Mouse (Mus musculus) embryonic facial prominence, embryonic 12.5 days (tissue): ENCODE results near the gene Daam1. TPM values are rescaled to one million over a fixed set of nuclear protein-coding genes. Genes with fewer than 3 reads are reported as not detected.

Experiments used
- ATAC-seq: fragments of 200-750 bp; cut with Nextera tagmentation; 2 replicates; pipeline ENCODE4 v1.8.0; 2017; ENCODE audit not compliant: insufficient number of reproducible peaks, insufficient read depth, low FRiP score, low TSS enrichment
- H3K27ac ChIP-seq: fragments of 300-500 bp; sonication (generic); 2 replicates; pipeline ENCODE4 v1.5.1; 2016; ENCODE audit warnings: mild to moderate bottlenecking
- H3K27me3 ChIP-seq: fragments of 300-500 bp; sonication (generic); 2 replicates; pipeline ENCODE4 v1.6.1; 2016; ENCODE audit warnings: mild to moderate bottlenecking, moderate library complexity
- H3K36me3 ChIP-seq: fragments of 300-500 bp; sonication (generic); 2 replicates; pipeline ENCODE4 v1.6.1; 2016; ENCODE audit warnings: mild to moderate bottlenecking
- H3K4me1 ChIP-seq: fragments of 300-500 bp; sonication (generic); 2 replicates; pipeline ENCODE4 v1.6.1; 2016
- H3K4me2 ChIP-seq: fragments of 300-500 bp; sonication (generic); replicated peaks from 2 replicates; pipeline ENCODE4 v1.6.1; 2016; ENCODE audit warnings: mild to moderate bottlenecking, moderate library complexity
- H3K4me3 ChIP-seq: fragments of 300-500 bp; sonication (generic); 2 replicates; pipeline ENCODE4 v1.5.1; 2016; ENCODE audit warnings: mild to moderate bottlenecking
- H3K9ac ChIP-seq: fragments of 300-500 bp; sonication (generic); 2 replicates; pipeline ENCODE4 v1.6.1; 2016; ENCODE audit warnings: mild to moderate bottlenecking, moderate library complexity
- H3K9me3 ChIP-seq: fragments of 300-500 bp; sonication (generic); 2 replicates; pipeline ENCODE4 v1.6.1; 2016; ENCODE audit warnings: mild to moderate bottlenecking, moderate library complexity
- WGBS: fragments of 180-500 bp; shearing (Covaris S2); methylation state at CpG from one replicate; pipeline ENCODE4 v1.1.7; 2016; 5-methylcytosine and 5-hydroxymethylcytosine counted together
- polyA plus RNA-seq: library from polyadenylated mRNA; unstranded; fragments of >200 nt; fragmentation: Nextera tagmentation; extraction: Ambion mirVana; gene quantifications from 2 replicates; pipeline ENCODE4 v1.2.1, GENCODE M21; 2016

Daam1 gene
- polyA plus RNA-seq, 1 experiment from 2014 or later: 8.4 TPM

DNA sequence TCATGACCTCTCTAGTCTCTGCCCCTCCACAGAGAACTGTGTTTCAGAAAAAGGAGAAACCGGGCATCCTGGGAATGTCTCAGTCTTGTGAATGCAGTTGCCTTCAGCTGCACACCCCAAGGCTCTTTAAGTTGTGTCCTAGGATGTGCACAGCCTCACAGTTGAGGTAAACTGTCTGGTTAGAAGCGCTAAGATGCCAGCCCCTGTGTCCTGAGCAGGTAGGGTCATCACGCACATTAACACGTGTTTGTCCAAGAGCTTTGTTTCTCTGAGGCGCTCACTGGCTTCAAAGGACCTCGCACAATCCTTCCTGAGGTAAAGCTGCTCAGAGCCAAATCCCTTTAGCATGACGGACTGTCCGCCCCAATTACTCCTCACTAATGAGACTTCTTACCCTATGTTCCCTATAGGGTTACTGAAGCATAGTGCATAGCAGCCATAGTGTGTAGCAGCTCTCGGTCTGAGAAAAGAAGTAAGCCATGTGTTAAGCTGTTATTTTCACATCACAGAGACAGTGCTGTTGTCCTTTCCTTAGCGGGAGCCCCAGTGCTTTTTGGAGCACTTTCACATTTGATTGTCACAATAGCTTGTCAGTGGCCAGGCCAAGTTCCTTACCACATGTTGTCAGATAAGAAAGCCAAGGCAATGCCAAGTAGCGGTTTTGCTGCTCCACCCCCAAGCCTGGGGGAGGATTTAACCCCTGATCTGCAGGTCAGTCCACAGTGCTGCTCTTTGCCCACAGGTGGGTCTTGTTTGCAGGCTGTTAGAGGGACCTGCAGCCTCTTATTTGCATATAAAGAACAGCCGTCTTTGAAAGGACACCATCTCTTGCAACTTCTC lies 147.9 kb downstream of the Daam1 start:
- Histone ChIP-seq H3K27ac (no peak overlapping the region), H3K36me3 (peaks cover 34% of the 10 kb centered on the region), H3K27me3 (no peaks in the 10 kb centered on the region), H3K4me3 (no peak overlapping the region), H3K4me2 (no peak overlapping the region), H3K9me3 (no peaks in the 10 kb centered on the region), H3K9ac (no peak overlapping the region), H3K4me1 (peaks cover 4% of the 10 kb centered on the region; the same call in 1 of the 2 replicates)
- WGBS: 62% methylated on average over 12 of the region's 12 CpGs
- ATAC-seq: peak; percentile 45; the same call in 1 of the 2 replicates

DNA sequence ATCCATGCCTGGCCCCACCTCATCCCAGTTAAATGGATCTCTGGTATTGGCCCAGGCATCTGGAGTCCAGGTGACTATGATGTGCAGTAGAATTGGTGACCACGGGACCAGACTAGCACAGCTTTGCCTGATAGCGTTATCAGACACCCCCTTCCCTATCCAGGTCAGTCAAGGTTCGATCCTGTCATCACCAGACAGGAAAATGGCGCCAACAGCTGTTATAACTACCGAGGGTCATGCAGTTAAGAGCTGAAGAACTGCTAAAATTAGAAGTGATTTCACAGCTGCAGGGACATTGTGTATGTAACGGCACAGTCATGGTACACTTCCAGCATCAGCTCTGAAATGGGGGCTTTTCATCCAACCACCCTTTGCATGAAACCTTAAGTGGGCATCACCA lies 149.3 kb downstream of the Daam1 start:
- Histone ChIP-seq H3K27ac (no peak overlapping the region), H3K4me3 (no peak overlapping the region), H3K4me1 (0 out of 2 replicates have a peak, but pooled peaks cover 4% of the 10 kb centered on the region), H3K36me3 (peaks cover 44% of the 10 kb centered on the region), H3K9ac (no peak overlapping the region), H3K9me3 (no peaks in the 10 kb centered on the region), H3K27me3 (no peaks in the 10 kb centered on the region), H3K4me2 (no peak overlapping the region)
- 66% methylated on average over 6 of the region's 6 CpGs for WGBS
- ATAC-seq: no peak

DNA sequence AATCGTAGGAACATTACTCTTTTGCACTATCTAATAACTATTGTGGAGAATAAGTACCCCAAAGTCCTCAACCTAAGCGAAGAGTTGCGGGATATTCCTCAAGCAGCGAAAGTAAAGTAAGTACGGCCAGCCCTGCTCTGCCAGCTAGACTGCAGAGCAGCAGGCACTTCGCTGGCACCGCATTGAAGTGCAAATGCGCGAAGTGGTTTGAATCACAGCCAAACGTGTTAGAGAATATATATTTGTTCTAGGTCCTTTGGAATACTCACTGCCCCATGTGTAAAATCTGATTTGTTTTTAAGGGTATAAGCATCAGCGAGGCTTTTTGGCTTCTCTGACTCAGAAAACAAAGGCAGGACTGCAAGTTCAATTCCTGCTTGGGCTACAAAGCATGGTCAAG lies 149.9 kb downstream of the Daam1 start:
- no peaks in the 10 kb centered on the region for H3K9me3 ChIP-seq
- no peak overlapping the region for H3K9ac ChIP-seq
- no peak for ATAC-seq
- H3K27me3 ChIP-seq: no peaks in the 10 kb centered on the region
- WGBS: 93% methylated on average over 11 of the region's 11 CpGs
- 0 out of 2 replicates have a peak, but pooled peaks cover 4% of the 10 kb centered on the region for H3K4me1 ChIP-seq
- no peak overlapping the region for H3K27ac ChIP-seq
- H3K4me3 ChIP-seq: no peak overlapping the region
- H3K4me2 ChIP-seq: no peak overlapping the region
- H3K36me3 ChIP-seq: peaks cover 49% of the 10 kb centered on the region

DNA sequence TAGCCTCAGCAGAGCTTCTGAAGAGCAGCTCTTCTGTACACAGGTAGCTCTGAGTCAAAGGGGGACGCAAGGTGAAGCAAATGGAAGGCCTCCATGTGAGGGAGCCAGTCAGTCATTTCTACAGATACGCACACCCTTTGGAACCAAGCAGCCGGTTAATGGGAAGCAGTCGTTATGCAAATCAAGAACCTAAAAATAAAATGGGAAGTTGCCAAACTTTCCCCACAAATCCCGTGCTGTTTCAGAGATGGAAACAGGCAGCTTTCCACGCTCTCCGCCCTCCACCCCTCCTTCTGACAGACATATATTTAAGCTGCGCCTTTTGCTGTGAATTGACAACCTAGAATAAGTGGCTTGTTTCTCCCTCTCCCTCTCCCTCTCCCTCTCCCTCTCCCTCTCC lies 150.4 kb downstream of the Daam1 start:
- Histone ChIP-seq H3K9me3 (no peaks in the 10 kb centered on the region), H3K4me1 (0 out of 2 replicates have a peak, but pooled peaks cover 1% of the 10 kb centered on the region), H3K9ac (no peak overlapping the region), H3K36me3 (peaks cover 53% of the 10 kb centered on the region), H3K27me3 (no peaks in the 10 kb centered on the region), H3K4me3 (no peak overlapping the region), H3K27ac (no peak overlapping the region), H3K4me2 (no peak overlapping the region)
- no peak for ATAC-seq
- 78% methylated on average over 8 of the region's 8 CpGs for WGBS

DNA sequence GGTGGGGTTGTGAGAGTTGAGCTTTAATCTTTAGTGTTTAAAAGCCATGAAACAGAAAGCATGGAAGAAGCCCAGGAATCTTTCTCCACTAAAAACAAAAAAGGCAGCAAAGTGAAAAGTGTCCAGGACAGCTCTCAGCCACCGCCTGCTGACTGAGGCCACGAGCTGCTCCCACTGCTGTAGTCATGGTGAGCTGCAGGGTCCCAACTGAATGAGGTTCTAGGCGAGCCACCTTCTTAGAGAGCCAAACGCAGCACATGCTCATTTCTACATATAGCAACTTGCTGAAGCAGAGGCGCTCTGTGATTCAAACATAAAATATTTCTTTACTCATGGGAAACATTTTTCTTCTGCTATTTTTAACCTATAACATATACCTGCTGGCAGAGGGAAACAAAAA lies 150.9 kb downstream of the Daam1 start:
- peaks cover 58% of the 10 kb centered on the region for H3K36me3 ChIP-seq
- 85% methylated on average over 5 of the region's 5 CpGs for WGBS

DNA sequence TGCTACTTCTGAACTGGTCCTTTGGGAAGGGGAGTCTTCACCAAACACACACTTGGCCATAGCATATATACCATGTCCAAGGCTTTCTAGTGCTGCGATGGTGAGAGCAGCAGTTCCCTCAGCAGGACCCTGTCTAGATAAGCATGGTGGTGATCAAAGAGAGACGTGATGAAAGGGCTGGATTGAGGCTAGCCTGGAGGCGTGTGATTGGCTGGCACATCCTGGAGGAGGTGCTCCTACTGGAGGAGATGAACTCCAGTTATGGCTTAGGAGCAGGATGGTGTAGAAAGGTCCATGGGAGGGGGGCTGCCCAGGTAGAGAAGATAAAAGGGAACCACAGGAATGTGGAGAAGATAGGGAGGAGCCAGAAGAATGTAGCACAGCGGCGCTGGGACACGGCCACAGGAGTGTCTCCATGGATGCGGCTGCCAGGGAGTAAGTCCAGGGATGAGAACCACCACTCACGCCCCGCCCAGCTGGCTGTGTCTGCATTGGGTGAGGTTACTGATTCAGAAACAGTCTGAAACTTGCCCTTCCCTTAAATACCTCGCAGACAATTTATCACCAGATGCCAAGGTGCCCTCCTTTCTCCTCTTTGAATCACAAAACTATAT lies 152.3 kb downstream of the Daam1 start:
- no peak overlapping the region for H3K4me3 ChIP-seq
- H3K9me3 ChIP-seq: no peaks in the 10 kb centered on the region
- no peaks in the 10 kb centered on the region for H3K27me3 ChIP-seq
- no peak for ATAC-seq
- H3K9ac ChIP-seq: no peak overlapping the region
- H3K4me2 ChIP-seq: no peak overlapping the region
- H3K4me1 ChIP-seq: no peaks in the 10 kb centered on the region
- H3K27ac ChIP-seq: no peak overlapping the region
- 80% methylated on average over 10 of the region's 10 CpGs for WGBS
- peaks cover 49% of the 10 kb centered on the region for H3K36me3 ChIP-seq

More for the DNA sequence above, 150.9 kb downstream of the Daam1 start:
- H3K27ac ChIP-seq: 0 out of 2 replicates have a peak overlapping the region, but pooled peaks have one; percentile 11
- no peaks in the 10 kb centered on the region for H3K9me3 ChIP-seq
- no peak overlapping the region for H3K9ac ChIP-seq
- ATAC-seq: no peak
- H3K4me2 ChIP-seq: no peak overlapping the region
- H3K4me1 ChIP-seq: no peaks in the 10 kb centered on the region
- no peak overlapping the region for H3K4me3 ChIP-seq
- no peaks in the 10 kb centered on the region for H3K27me3 ChIP-seq

DNA sequence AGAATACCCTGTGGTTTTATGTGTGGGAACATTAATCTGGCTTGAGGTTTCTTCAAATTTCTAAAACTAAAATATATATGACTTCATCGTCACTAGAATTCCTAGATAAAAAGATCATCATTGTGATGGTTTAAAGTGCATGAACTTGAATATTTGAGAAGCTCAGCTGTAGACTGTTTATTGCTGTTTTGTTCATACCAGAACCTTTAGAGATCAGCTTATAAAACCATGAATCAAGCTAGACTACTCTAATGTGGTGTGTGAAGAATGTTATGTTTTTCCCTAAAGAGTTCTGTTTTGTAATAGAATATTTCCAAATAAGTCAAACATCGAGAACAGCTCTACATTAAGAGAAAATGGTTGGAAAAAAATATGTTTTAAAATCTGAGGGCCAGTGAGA lies 156.3 kb downstream of the Daam1 start:
- Histone ChIP-seq H3K36me3 (peaks cover 59% of the 10 kb centered on the region), H3K27ac (no peak overlapping the region), H3K4me3 (no peak overlapping the region), H3K9ac (no peak overlapping the region), H3K4me2 (no peak overlapping the region), H3K9me3 (no peaks in the 10 kb centered on the region), H3K27me3 (no peaks in the 10 kb centered on the region), H3K4me1 (no peaks in the 10 kb centered on the region)
- no peak for ATAC-seq
- WGBS: 83% methylated on average over 2 of the region's 2 CpGs

DNA sequence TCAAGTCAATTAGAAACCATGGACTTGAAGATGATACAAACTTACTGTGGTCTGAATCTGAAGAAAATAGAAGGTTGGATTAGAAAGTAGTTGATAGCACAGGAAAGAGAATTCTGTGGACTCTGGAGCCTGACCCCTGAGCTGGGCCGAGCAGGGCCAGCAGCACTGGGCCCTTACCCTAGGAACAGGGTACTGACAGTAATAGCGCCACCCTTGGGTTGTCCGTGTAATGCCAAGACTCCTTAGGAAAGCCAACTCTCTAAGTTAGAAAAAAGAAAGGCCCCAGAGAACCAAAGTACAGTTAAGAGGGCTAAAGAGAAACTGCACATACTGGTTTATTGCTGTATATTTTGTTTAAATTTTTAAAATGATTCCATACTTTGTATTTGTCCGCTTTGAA lies 157.0 kb downstream of the Daam1 start:
- Histone ChIP-seq H3K36me3 (peaks cover 56% of the 10 kb centered on the region), H3K9me3 (no peaks in the 10 kb centered on the region), H3K27me3 (no peaks in the 10 kb centered on the region), H3K9ac (no peak overlapping the region), H3K4me1 (no peaks in the 10 kb centered on the region), H3K27ac (no peak overlapping the region), H3K4me2 (no peak overlapping the region), H3K4me3 (no peak overlapping the region)
- no peak for ATAC-seq
- 88% methylated on average over 4 of the region's 4 CpGs for WGBS

DNA sequence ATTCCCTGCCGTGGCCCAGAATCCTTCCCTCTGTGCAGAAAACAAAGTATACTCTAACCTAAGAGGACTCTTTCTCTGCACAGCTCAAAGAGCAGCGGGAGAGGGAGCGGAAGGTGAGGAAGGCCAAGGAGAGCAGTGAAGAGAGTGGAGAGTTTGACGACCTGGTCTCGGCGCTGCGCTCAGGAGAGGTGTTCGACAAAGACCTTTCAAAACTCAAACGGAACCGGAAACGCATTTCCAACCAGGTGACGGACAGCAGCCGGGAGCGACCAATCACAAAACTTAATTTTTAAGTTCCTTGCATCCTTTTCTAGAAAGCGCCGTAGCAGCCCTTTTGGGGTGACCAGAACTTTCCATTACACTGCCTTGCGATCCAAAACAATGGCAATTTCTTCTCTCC lies 158.7 kb downstream of the Daam1 start:
- 96% methylated on average over 17 of the region's 17 CpGs for WGBS
- Histone ChIP-seq H3K9ac (no peak overlapping the region), H3K9me3 (no peaks in the 10 kb centered on the region), H3K27ac (no peak overlapping the region), H3K27me3 (no peaks in the 10 kb centered on the region), H3K36me3 (peaks cover 43% of the 10 kb centered on the region), H3K4me3 (no peak overlapping the region), H3K4me2 (no peak overlapping the region), H3K4me1 (no peaks in the 10 kb centered on the region)
- ATAC-seq: no peak

DNA sequence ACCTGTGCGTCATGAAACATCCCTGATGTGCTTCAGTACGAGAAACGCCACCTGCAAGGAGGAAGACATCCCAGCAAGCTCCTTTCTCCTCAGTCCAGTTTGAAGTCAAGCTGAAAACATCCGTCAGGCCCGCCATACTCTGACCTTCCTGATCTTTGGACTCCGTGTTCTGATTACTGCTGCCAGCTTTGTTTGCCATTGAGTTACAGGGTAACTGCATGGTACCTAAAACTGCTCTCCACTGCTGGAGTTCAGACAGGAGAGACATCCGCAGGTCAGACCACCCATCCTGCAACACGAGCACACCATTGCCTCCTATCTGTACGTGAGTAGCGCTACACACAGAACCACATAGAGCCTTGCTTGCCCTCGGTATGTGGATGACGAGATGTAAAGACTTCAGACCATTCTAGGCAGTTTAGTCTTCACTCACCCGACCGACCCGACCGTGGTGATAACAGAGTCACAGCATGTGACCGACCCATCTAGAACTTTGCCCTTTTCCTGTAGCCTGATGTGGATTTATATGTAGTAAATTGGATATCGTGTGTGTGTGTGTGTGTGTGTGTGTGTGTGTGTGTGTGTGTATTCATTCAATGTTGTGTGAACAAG lies 161.8 kb downstream of the Daam1 start:
- 91% methylated on average over 18 of the region's 18 CpGs for WGBS
- Histone ChIP-seq H3K27me3 (no peaks in the 10 kb centered on the region), H3K9me3 (no peaks in the 10 kb centered on the region), H3K9ac (no peak overlapping the region), H3K4me1 (no peaks in the 10 kb centered on the region), H3K27ac (no peak overlapping the region), H3K36me3 (peaks cover 26% of the 10 kb centered on the region), H3K4me3 (no peak overlapping the region), H3K4me2 (no peak overlapping the region)
- no peak for ATAC-seq

DNA sequence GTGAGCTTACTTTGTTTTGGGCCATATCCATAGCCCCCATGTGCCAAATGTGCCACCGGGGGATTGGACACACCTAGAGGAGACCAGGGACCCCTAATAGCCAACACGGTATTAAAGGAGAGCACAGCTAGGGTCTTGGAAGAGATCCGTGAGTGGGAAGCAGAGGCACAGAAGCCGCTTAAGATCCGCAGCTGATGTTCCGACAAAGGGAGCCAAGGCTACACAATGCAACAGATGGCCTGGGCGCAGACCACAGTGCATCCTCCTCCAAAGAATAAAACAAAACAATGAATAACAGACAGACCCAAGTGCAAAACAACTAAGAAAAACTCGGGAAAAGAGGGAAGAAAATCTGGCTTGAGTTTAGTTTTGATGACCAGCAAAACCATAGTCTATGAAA lies 165.0 kb downstream of the Daam1 start:
- Histone ChIP-seq H3K4me3 (no peak overlapping the region), H3K27ac (no peak overlapping the region), H3K9me3 (no peaks in the 10 kb centered on the region), H3K27me3 (no peaks in the 10 kb centered on the region), H3K4me2 (no peak overlapping the region), H3K36me3 (peaks cover 7% of the 10 kb centered on the region), H3K4me1 (no peaks in the 10 kb centered on the region), H3K9ac (no peak overlapping the region)
- ATAC-seq: no peak
- WGBS: 76% methylated on average over 8 of the region's 8 CpGs

DNA sequence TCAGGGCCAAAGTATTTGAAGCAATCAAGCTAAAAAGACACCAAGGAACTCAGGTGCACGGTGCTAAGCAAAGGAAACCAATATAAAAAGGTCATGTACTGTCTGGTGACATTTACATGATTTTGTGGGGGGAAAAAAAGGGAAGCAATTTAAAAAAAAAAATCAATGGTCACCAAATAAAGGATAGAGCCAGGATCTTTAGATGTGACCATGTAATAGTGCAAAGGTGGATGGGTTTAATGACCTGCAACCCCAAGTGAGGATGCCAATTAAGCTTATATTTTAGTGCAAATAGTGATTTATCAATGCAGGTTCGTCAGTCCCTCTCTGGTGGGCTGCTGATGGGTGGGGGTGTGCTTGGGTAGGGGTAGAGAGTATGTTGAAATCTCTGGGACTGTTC lies 166.0 kb downstream of the Daam1 start:
- H3K27me3 ChIP-seq: no peaks in the 10 kb centered on the region
- no peak overlapping the region for H3K9ac ChIP-seq
- no peak overlapping the region for H3K27ac ChIP-seq
- H3K4me2 ChIP-seq: no peak overlapping the region
- peaks cover 6% of the 10 kb centered on the region for H3K36me3 ChIP-seq
- no peak for ATAC-seq
- WGBS: 76% methylated on average over 2 of the region's 2 CpGs
- H3K4me3 ChIP-seq: no peak overlapping the region
- H3K4me1 ChIP-seq: no peaks in the 10 kb centered on the region
- no peaks in the 10 kb centered on the region for H3K9me3 ChIP-seq
